Comparison of ENCODE assay signal across 17 mouse cellular contexts in the genomic region with DNA sequence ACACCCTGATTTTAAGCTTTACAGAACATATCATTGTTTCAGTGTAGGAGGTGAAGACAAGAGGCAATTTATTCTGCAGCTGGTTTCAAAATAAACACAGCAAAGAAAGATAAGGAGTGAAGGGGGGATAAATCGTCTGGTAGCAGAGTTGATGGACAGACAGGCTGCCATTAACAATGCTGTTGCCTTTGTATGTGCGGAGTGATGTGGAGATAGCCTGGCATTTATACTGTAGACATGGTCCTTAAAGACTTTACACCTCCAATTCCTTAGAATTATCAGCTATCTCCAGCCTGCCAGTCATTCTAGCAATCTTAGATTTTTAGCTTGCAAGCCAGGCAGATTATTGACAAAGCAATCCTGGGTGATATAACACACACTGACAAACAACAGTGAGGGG.
A peak's percentile ranks its signal among the peaks of the same experiment; 100 is the strongest.
DNase-seq lines count a peak whose midpoint lies in the region; ATAC-seq and TF ChIP-seq lines count a peak whose summit lies in the region.
"Had no signal": no experiment of that assay in that cellular context is flagged by ENCODE, and none has a peak within 500 bp of the region (broad histone marks: within the 10 kb centered on the region; RNA-seq: fewer than 3 reads in every experiment).

No protein-coding gene starts in this region.

- H3K27ac ChIP-seq in forebrain, embryonic 13.5 days: no peak overlapping the region
- H3K27ac ChIP-seq in forebrain, embryonic 11.5 days (ENCODE audit: low read depth, low read length): no peak overlapping the region
- H3K27ac ChIP-seq in forebrain, embryonic 16.5 days (ENCODE audit: low read length): no peak overlapping the region
- H3K27ac ChIP-seq in forebrain, postnatal 0 days (ENCODE audit: low read depth, low read length): no peak overlapping the region
- no peak overlapping the region for H3K27ac ChIP-seq in midbrain, embryonic 11.5 days (ENCODE audit: low read depth, low read length)
- no peak overlapping the region for H3K27ac ChIP-seq in midbrain, embryonic 16.5 days (ENCODE audit: low read length)
- H3K27ac ChIP-seq: embryonic facial prominence, embryonic 10.5 days; embryonic facial prominence, embryonic 12.5 days had no signal

- no peak for DNase-seq in forebrain, embryonic 11.5 days (ENCODE audit: low spot score)
- DNase-seq in forebrain, postnatal 0 days: no peak
- no peak for DNase-seq in midbrain, embryonic 11.5 days (ENCODE audit: low spot score, missing footprints)
- no peak for DNase-seq in left cerebral cortex, postnatal 36 days (ENCODE audit: low spot score in 2 of 2)
- DNase-seq: adrenal gland, adult 2 months; adrenal gland, postnatal 10 days; adrenal gland, postnatal 25 days; cerebellum, adult 11-12 months; cerebellum, adult 2 months; cerebellum, adult 9-10 months; cerebellum, postnatal 10 days; cerebellum, postnatal 25 days had no signal

- H3K9me3 ChIP-seq in forebrain, embryonic 13.5 days (replicated peaks): no peaks in the 10 kb centered on the region
- H3K9me3 ChIP-seq in forebrain, embryonic 11.5 days (ENCODE audit: control insufficient read depth, low read length): no peaks in the 10 kb centered on the region
- no peaks in the 10 kb centered on the region for H3K9me3 ChIP-seq in forebrain, embryonic 16.5 days (ENCODE audit: control insufficient read depth, low read length)
- H3K9me3 ChIP-seq in forebrain, postnatal 0 days (ENCODE audit: low read length): no peaks in the 10 kb centered on the region
- H3K9me3 ChIP-seq in midbrain, embryonic 11.5 days (ENCODE audit: control insufficient read depth, low read length): no peaks in the 10 kb centered on the region
- no peaks in the 10 kb centered on the region for H3K9me3 ChIP-seq in midbrain, embryonic 16.5 days (replicated peaks; ENCODE audit: control insufficient read depth, low read length, poor library complexity, severe bottlenecking)
- H3K9me3 ChIP-seq: embryonic facial prominence, embryonic 10.5 days; embryonic facial prominence, embryonic 12.5 days had no signal

- no peak overlapping the region for H3K4me3 ChIP-seq in forebrain, embryonic 13.5 days
- H3K4me3 ChIP-seq in forebrain, embryonic 11.5 days (ENCODE audit: low read depth, low read length): no peak overlapping the region
- no peak overlapping the region for H3K4me3 ChIP-seq in forebrain, embryonic 16.5 days (replicated peaks; ENCODE audit: low read length)
- no peak overlapping the region for H3K4me3 ChIP-seq in forebrain, postnatal 0 days (ENCODE audit: low read depth, low read length)
- no peak overlapping the region for H3K4me3 ChIP-seq in midbrain, embryonic 11.5 days (ENCODE audit: low read depth, low read length)
- no peak overlapping the region for H3K4me3 ChIP-seq in midbrain, embryonic 16.5 days (ENCODE audit: low read depth, low read length)
- H3K4me3 ChIP-seq: embryonic facial prominence, embryonic 10.5 days; embryonic facial prominence, embryonic 12.5 days had no signal

- no peaks in the 10 kb centered on the region for H3K27me3 ChIP-seq in forebrain, embryonic 13.5 days
- no peaks in the 10 kb centered on the region for H3K27me3 ChIP-seq in forebrain, embryonic 11.5 days (ENCODE audit: control insufficient read depth, insufficient read depth, low read length)
- no peaks in the 10 kb centered on the region for H3K27me3 ChIP-seq in forebrain, embryonic 16.5 days (replicated peaks; ENCODE audit: control insufficient read depth, insufficient read depth, low read length)
- no peaks in the 10 kb centered on the region for H3K27me3 ChIP-seq in forebrain, postnatal 0 days (ENCODE audit: insufficient read depth, low read length)
- no peaks in the 10 kb centered on the region for H3K27me3 ChIP-seq in midbrain, embryonic 11.5 days (ENCODE audit: control insufficient read depth, insufficient read depth, low read length)
- H3K27me3 ChIP-seq in midbrain, embryonic 16.5 days (ENCODE audit: control insufficient read depth, insufficient read depth, low read depth, low read length): no peaks in the 10 kb centered on the region
- H3K27me3 ChIP-seq: embryonic facial prominence, embryonic 12.5 days had no signal

- peak; percentile 43; the same call in 1 of the 2 replicates for ATAC-seq in forebrain, embryonic 13.5 days
- ATAC-seq in forebrain, embryonic 11.5 days (replicated peaks; ENCODE audit: low FRiP score): no peak
- ATAC-seq in forebrain, embryonic 16.5 days: peak; percentile 72
- no peak for ATAC-seq in forebrain, postnatal 0 days
- ATAC-seq in midbrain, embryonic 11.5 days (ENCODE audit: low FRiP score): peak; percentile 30; the same call in 1 of the 2 replicates
- ATAC-seq in midbrain, embryonic 16.5 days: no peak

- no peaks in the 10 kb centered on the region for H3K36me3 ChIP-seq in forebrain, embryonic 13.5 days (ENCODE audit: poor library complexity, severe bottlenecking)
- H3K36me3 ChIP-seq in forebrain, embryonic 11.5 days (ENCODE audit: control insufficient read depth, insufficient read depth, low read length): no peaks in the 10 kb centered on the region
- H3K36me3 ChIP-seq in forebrain, embryonic 16.5 days (ENCODE audit: control insufficient read depth, insufficient read depth): no peaks in the 10 kb centered on the region
- no peaks in the 10 kb centered on the region for H3K36me3 ChIP-seq in forebrain, postnatal 0 days (ENCODE audit: insufficient read depth)
- no peaks in the 10 kb centered on the region for H3K36me3 ChIP-seq in midbrain, embryonic 11.5 days (ENCODE audit: control insufficient read depth, insufficient read depth, low read length)
- no peaks in the 10 kb centered on the region for H3K36me3 ChIP-seq in midbrain, embryonic 16.5 days (ENCODE audit: control insufficient read depth, insufficient read depth, low read length)
- H3K36me3 ChIP-seq: embryonic facial prominence, embryonic 10.5 days; embryonic facial prominence, embryonic 12.5 days had no signal

- intact Hi-C loops in left cerebral cortex, postnatal 36 days (cut with DNase I): no loop called here

- H3K4me1 ChIP-seq in forebrain, embryonic 13.5 days: peaks cover 8% of the 10 kb centered on the region; the same call in 1 of the 2 replicates
- no peaks in the 10 kb centered on the region for H3K4me1 ChIP-seq in forebrain, embryonic 11.5 days (replicated peaks; ENCODE audit: control insufficient read depth, insufficient read depth, low read length)
- H3K4me1 ChIP-seq in forebrain, embryonic 16.5 days (replicated peaks; ENCODE audit: control insufficient read depth, insufficient read depth, low read length): no peaks in the 10 kb centered on the region
- no peaks in the 10 kb centered on the region for H3K4me1 ChIP-seq in forebrain, postnatal 0 days (ENCODE audit: insufficient read depth)
- H3K4me1 ChIP-seq in midbrain, embryonic 11.5 days (ENCODE audit: control insufficient read depth, insufficient read depth, low read length): no peaks in the 10 kb centered on the region; the same call in 1 of the 2 replicates
- H3K4me1 ChIP-seq in midbrain, embryonic 16.5 days (ENCODE audit: control insufficient read depth, insufficient read depth, low read length): no peaks in the 10 kb centered on the region
- H3K4me1 ChIP-seq: embryonic facial prominence, embryonic 12.5 days had no signal

- H3K4me2 ChIP-seq in forebrain, embryonic 13.5 days: no peak overlapping the region
- no peak overlapping the region for H3K4me2 ChIP-seq in forebrain, embryonic 11.5 days (ENCODE audit: low read depth, low read length, severe bottlenecking)
- H3K4me2 ChIP-seq in forebrain, embryonic 16.5 days (ENCODE audit: low read length): no peak overlapping the region
- H3K4me2 ChIP-seq in forebrain, postnatal 0 days (ENCODE audit: low read depth): no peak overlapping the region
- H3K4me2 ChIP-seq in midbrain, embryonic 11.5 days: no peak overlapping the region
- H3K4me2 ChIP-seq in midbrain, embryonic 16.5 days (ENCODE audit: low read length): no peak overlapping the region
- H3K4me2 ChIP-seq: embryonic facial prominence, embryonic 12.5 days had no signal

- TF ChIP-seq CTCF in forebrain, postnatal 0 days (IDR thresholded peaks at IDR 0.05; ENCODE audit: low read depth): no peak

- 35% methylated on average over 2 of the region's 2 CpGs for WGBS in forebrain, embryonic 13.5 days
- 48% methylated on average over 2 of the region's 2 CpGs for WGBS in forebrain, embryonic 11.5 days
- 28% methylated on average over 2 of the region's 2 CpGs for WGBS in forebrain, embryonic 16.5 days
- 37% methylated on average over 2 of the region's 2 CpGs for WGBS in forebrain, postnatal 0 days
- WGBS in midbrain, embryonic 11.5 days: 52% methylated on average over 2 of the region's 2 CpGs
- 41% methylated on average over 2 of the region's 2 CpGs for WGBS in midbrain, embryonic 16.5 days

- H3K9ac ChIP-seq in forebrain, embryonic 13.5 days: no peak overlapping the region
- no peak overlapping the region for H3K9ac ChIP-seq in forebrain, embryonic 11.5 days (ENCODE audit: low read length)
- no peak overlapping the region for H3K9ac ChIP-seq in forebrain, embryonic 16.5 days (replicated peaks; ENCODE audit: low read depth, low read length)
- no peak overlapping the region for H3K9ac ChIP-seq in forebrain, postnatal 0 days
- H3K9ac ChIP-seq in midbrain, embryonic 11.5 days (ENCODE audit: low read length): no peak overlapping the region
- no peak overlapping the region for H3K9ac ChIP-seq in midbrain, embryonic 16.5 days (ENCODE audit: low read depth, low read length)
- H3K9ac ChIP-seq: embryonic facial prominence, embryonic 12.5 days had no signal

Comparison
In these comparisons a context has a peak if more than half of its experiments do, and no peak if none do; other contexts are left out.
1. ATAC-seq: peak in forebrain, embryonic 13.5 days (single experiment), forebrain, embryonic 16.5 days (single experiment) and midbrain, embryonic 11.5 days (single experiment); none in forebrain, embryonic 11.5 days (single experiment), forebrain, postnatal 0 days (single experiment) and midbrain, embryonic 16.5 days (single experiment).